Mouse (Mus musculus) heart, postnatal 0 days (tissue): ENCODE measurements at regions not wholly inside any gene's neighbourhood (a gene's known extent, or its start where the extent isn't known, plus 50 kb on each side); places are given as distances from the start of the nearest gene placed in this dataset.

ENCODE experiments used
- CTCF ChIP-seq: IDR thresholded peaks from 2 replicates; pipeline ENCODE4 v1.5.1; 2016; ENCODE audit warnings: antibody characterized with exemption, control low read depth, low read depth
- EP300 ChIP-seq: IDR thresholded peaks from 2 replicates; pipeline ENCODE4 v1.6.1; 2016; ENCODE audit warnings: antibody characterized with exemption, low read depth

DNA sequence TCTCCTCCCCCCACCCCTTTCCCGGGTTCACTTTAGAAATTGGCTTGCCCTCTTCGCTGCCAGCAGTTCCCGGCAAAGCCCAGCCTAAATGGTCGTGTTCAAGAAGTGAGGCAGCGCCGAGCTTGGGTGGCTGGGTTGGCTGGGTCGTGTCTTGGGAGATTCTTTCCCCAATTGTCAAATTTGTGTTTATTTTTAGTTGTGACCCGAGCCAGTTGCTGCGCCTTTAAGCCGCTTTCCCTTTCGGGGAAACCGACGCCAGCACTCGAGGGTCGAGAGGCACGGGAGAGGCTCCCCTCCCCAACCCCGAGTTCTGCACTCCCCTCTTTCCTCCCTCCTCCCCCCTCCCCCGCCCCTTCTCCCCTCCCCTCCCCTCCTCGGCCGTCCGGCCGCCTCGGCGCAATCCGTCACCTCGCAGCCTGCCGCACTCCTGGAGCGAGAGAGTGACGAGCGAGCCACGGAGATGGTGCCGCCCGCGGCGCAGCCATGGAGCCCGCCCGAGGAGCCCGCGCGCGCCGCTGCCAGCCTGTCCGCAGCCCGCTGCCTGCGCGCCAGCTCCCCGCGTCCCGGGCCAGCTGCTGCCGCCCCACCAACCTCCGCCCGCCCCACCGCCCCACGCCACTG, 64.6 kb upstream of the Frmpd3 start:
- no peak for TF ChIP-seq CTCF
- TF ChIP-seq EP300 = no peak
